Mouse (Mus musculus): ENCODE results near the gene Tmbim7. TPM values are rescaled to one million over a fixed set of nuclear protein-coding genes. Genes with fewer than 3 reads are reported as not detected.

Gene Tmbim7
- polyA plus RNA-seq, 1 experiment: not detected

GRCm38 (mm10) chr5:3700025-3700424 lies 49.0 kb downstream of the Tmbim7 start:
- no peaks in the 10 kb centered on the region for H3K36me3 ChIP-seq (ENCODE audit: control insufficient read depth, insufficient read depth, low read length, poor library complexity, severe bottlenecking)
- no peaks in the 10 kb centered on the region for H3K27me3 ChIP-seq (ENCODE audit: control insufficient read depth, insufficient read depth, low read length, poor library complexity, severe bottlenecking)
- no peak overlapping the region for H3K9ac ChIP-seq (ENCODE audit: low read depth, poor library complexity, severe bottlenecking)
- H3K4me1 ChIP-seq (ENCODE audit: control insufficient read depth, insufficient read depth, low read length): no peaks in the 10 kb centered on the region
- no peak overlapping the region for H3K4me3 ChIP-seq (ENCODE audit: low read depth, low read length)
- TF ChIP-seq POLR2A (IDR thresholded peaks at IDR 0.05; ENCODE audit: insufficient read depth, low read length) (no peak), EP300 (IDR thresholded peaks at IDR 0.05; ENCODE audit: insufficient read depth, low read depth, low read length) (no peak), CTCF (IDR thresholded peaks at IDR 0.05; ENCODE audit: low read depth, low read length) (no peak)
- H3K27ac ChIP-seq (ENCODE audit: insufficient read depth, low read length): no peak overlapping the region
- H3K9me3 ChIP-seq (replicated peaks; ENCODE audit: control insufficient read depth, insufficient read depth, low read length, poor library complexity, severe bottlenecking): no peaks in the 10 kb centered on the region

DNA sequence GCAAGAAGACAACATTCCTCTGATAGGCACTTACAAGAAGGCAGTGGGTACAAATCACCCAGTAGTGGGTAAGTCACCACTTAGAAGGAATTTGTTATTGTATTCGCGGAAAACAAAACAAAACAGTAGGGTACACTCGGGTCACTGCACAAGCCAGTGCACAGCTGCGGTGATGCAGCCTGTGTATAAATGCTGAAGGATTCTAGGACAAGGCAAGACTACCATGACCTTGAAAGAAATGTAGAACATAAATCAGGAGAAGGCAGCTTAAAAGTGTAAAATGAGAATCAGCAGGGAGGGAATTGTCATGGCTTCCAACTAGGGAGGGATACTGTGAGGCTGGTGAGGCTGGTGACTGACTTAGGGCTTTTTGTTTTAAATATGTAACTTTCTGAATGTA lies 51.2 kb downstream of the Tmbim7 start:
- Histone ChIP-seq H3K27me3 (ENCODE audit: control insufficient read depth, insufficient read depth, low read length, poor library complexity, severe bottlenecking) (no peaks in the 10 kb centered on the region), H3K27ac (ENCODE audit: insufficient read depth, low read length) (no peak overlapping the region), H3K9me3 (replicated peaks; ENCODE audit: control insufficient read depth, insufficient read depth, low read length, poor library complexity, severe bottlenecking) (no peaks in the 10 kb centered on the region), H3K36me3 (ENCODE audit: control insufficient read depth, insufficient read depth, low read length, poor library complexity, severe bottlenecking) (no peaks in the 10 kb centered on the region), H3K9ac (ENCODE audit: low read depth, poor library complexity, severe bottlenecking) (no peak overlapping the region), H3K4me3 (ENCODE audit: low read depth, low read length) (no peak overlapping the region), H3K4me1 (ENCODE audit: control insufficient read depth, insufficient read depth, low read length) (no peaks in the 10 kb centered on the region)
- TF ChIP-seq CTCF (IDR thresholded peaks at IDR 0.05; ENCODE audit: low read depth, low read length) (no peak), POLR2A (IDR thresholded peaks at IDR 0.05; ENCODE audit: insufficient read depth, low read length) (no peak), EP300 (IDR thresholded peaks at IDR 0.05; ENCODE audit: insufficient read depth, low read depth, low read length) (no peak)

DNA sequence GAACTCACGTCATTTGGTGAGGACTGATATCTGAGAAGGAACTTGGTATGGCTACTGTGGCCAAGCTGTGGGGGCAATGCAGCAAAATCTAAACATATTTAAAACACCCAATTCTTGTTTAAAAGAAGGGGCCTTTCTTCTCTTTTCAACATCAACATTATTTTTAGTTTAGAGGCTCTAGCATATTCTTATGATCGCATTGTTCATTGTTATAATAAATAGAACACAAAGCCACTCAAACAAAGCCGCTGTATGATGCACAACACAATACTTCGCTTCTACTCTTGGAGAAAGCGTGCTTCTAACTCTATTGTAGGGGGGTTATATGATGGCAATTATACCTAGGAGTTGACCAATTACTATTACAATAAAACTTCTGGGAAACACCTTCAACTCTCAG lies 64.8 kb downstream of the Tmbim7 start:
- no peak overlapping the region for H3K9ac ChIP-seq (ENCODE audit: low read depth, poor library complexity, severe bottlenecking)
- H3K9me3 ChIP-seq (replicated peaks; ENCODE audit: control insufficient read depth, insufficient read depth, low read length, poor library complexity, severe bottlenecking): no peaks in the 10 kb centered on the region

DNA sequence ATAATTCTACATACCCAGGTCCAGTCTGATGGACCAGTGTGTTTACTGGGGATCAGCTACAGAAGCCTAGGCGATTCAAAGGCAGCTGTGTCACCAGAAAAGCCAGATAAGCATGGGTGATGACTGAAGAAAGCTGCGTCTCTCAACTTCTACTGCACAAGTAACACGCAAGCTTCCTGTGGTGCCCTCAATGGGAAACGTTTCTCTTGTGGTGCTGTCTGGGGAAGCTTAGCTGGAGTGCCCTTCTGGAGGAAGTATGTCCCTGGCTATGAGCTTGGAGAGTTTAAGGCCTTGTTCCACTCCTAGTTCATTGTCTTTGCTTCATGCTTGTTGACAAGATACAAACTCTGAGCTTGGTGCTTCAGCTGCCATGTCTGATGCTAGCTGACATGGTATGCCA lies 68.4 kb downstream of the Tmbim7 start:
- H3K4me3 ChIP-seq (ENCODE audit: low read depth, low read length): no peak overlapping the region
- TF ChIP-seq POLR2A (IDR thresholded peaks at IDR 0.05; ENCODE audit: insufficient read depth, low read length) (no peak), CTCF (IDR thresholded peaks at IDR 0.05; ENCODE audit: low read depth, low read length) (no peak), EP300 (IDR thresholded peaks at IDR 0.05; ENCODE audit: insufficient read depth, low read depth, low read length) (no peak)
- H3K9me3 ChIP-seq (replicated peaks; ENCODE audit: control insufficient read depth, insufficient read depth, low read length, poor library complexity, severe bottlenecking): no peaks in the 10 kb centered on the region
- no peak overlapping the region for H3K27ac ChIP-seq (ENCODE audit: insufficient read depth, low read length)
- H3K27me3 ChIP-seq (ENCODE audit: control insufficient read depth, insufficient read depth, low read length, poor library complexity, severe bottlenecking): no peaks in the 10 kb centered on the region
- H3K4me1 ChIP-seq (ENCODE audit: control insufficient read depth, insufficient read depth, low read length): no peaks in the 10 kb centered on the region
- no peak overlapping the region for H3K9ac ChIP-seq (ENCODE audit: low read depth, poor library complexity, severe bottlenecking)
- peaks cover 4% of the 10 kb centered on the region for H3K36me3 ChIP-seq (ENCODE audit: control insufficient read depth, insufficient read depth, low read length, poor library complexity, severe bottlenecking)

More for the DNA sequence above, 64.8 kb downstream of the Tmbim7 start:
- Histone ChIP-seq H3K27me3 (ENCODE audit: control insufficient read depth, insufficient read depth, low read length, poor library complexity, severe bottlenecking) (no peaks in the 10 kb centered on the region), H3K4me3 (ENCODE audit: low read depth, low read length) (no peak overlapping the region), H3K36me3 (ENCODE audit: control insufficient read depth, insufficient read depth, low read length, poor library complexity, severe bottlenecking) (peaks cover 4% of the 10 kb centered on the region), H3K4me1 (ENCODE audit: control insufficient read depth, insufficient read depth, low read length) (no peaks in the 10 kb centered on the region), H3K27ac (ENCODE audit: insufficient read depth, low read length) (no peak overlapping the region)
- no peak for TF ChIP-seq EP300 (IDR thresholded peaks at IDR 0.05; ENCODE audit: insufficient read depth, low read depth, low read length)
- no peak for TF ChIP-seq CTCF (IDR thresholded peaks at IDR 0.05; ENCODE audit: low read depth, low read length)
- no peak for TF ChIP-seq POLR2A (IDR thresholded peaks at IDR 0.05; ENCODE audit: insufficient read depth, low read length)

GRCm38 (mm10) chr5:3722873-3723272 lies 71.9 kb downstream of the Tmbim7 start:
- TF ChIP-seq CTCF (IDR thresholded peaks at IDR 0.05; ENCODE audit: low read depth, low read length) (no peak), POLR2A (IDR thresholded peaks at IDR 0.05; ENCODE audit: insufficient read depth, low read length) (no peak), EP300 (IDR thresholded peaks at IDR 0.05; ENCODE audit: insufficient read depth, low read depth, low read length) (no peak)
- Histone ChIP-seq H3K9me3 (replicated peaks; ENCODE audit: control insufficient read depth, insufficient read depth, low read length, poor library complexity, severe bottlenecking) (no peaks in the 10 kb centered on the region), H3K36me3 (ENCODE audit: control insufficient read depth, insufficient read depth, low read length, poor library complexity, severe bottlenecking) (peaks cover 4% of the 10 kb centered on the region), H3K27me3 (ENCODE audit: control insufficient read depth, insufficient read depth, low read length, poor library complexity, severe bottlenecking) (no peaks in the 10 kb centered on the region), H3K9ac (ENCODE audit: low read depth, poor library complexity, severe bottlenecking) (no peak overlapping the region), H3K4me3 (ENCODE audit: low read depth, low read length) (no peak overlapping the region), H3K27ac (ENCODE audit: insufficient read depth, low read length) (no peak overlapping the region), H3K4me1 (ENCODE audit: control insufficient read depth, insufficient read depth, low read length) (no peaks in the 10 kb centered on the region)

DNA sequence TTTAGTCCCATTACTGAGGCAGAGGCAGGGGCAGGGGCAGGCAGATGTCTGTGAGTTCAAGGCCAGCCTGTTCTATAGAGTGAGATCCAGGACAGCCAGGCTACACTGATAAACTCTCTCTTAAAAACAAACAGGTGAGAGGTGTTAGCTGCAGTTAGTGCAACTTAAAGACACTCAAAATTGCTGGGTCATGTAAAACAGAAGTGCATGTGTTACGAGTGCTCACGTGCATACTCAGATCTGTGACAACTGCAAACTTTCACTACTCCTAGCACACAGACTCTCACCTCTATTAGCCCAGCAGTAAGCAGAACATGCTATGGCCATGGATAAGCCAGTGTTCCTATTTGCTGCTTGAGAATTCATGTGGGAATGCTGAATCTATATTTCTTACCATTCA lies 72.4 kb downstream of the Tmbim7 start:
- Histone ChIP-seq H3K36me3 (ENCODE audit: control insufficient read depth, insufficient read depth, low read length, poor library complexity, severe bottlenecking) (peaks cover 4% of the 10 kb centered on the region), H3K9ac (ENCODE audit: low read depth, poor library complexity, severe bottlenecking) (no peak overlapping the region), H3K4me1 (ENCODE audit: control insufficient read depth, insufficient read depth, low read length) (no peaks in the 10 kb centered on the region), H3K27ac (ENCODE audit: insufficient read depth, low read length) (no peak overlapping the region), H3K27me3 (ENCODE audit: control insufficient read depth, insufficient read depth, low read length, poor library complexity, severe bottlenecking) (no peaks in the 10 kb centered on the region), H3K9me3 (replicated peaks; ENCODE audit: control insufficient read depth, insufficient read depth, low read length, poor library complexity, severe bottlenecking) (no peaks in the 10 kb centered on the region), H3K4me3 (ENCODE audit: low read depth, low read length) (no peak overlapping the region)
- TF ChIP-seq EP300 (IDR thresholded peaks at IDR 0.05; ENCODE audit: insufficient read depth, low read depth, low read length) (no peak), CTCF (IDR thresholded peaks at IDR 0.05; ENCODE audit: low read depth, low read length) (no peak), POLR2A (IDR thresholded peaks at IDR 0.05; ENCODE audit: insufficient read depth, low read length) (no peak)
